Mouse (Mus musculus) spleen, adult 18-20 months (tissue): Measurements from ENCODE around the gene Hemk1.

ENCODE experiments used
- DNase-seq, 2 experiments: peaks; one replicate each; pipeline ENCODE4 v3.0.0; 2022; ENCODE audit warnings: mixed read lengths in 2 of 2

Hemk1 gene

DNA sequence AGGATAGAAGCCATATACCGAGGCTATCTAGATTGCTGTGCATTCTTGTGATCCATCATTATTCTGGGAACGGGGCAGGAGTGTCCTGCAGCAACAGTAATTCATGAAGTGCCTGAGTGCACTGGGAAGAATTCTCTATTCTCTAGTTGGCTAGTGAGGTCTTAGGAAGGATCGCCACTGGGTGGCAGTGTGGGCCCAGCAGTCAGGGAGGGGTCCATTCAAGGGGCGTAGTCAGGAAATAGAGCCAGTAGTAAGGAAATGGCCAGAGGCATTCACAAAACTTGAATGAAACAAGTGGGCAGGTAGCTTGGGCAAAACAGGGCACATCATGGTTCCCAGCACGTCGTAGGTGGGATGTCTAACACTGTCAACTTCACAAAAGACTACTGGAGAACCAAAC, 43.9 kb downstream of the Hemk1 start:
- DNase-seq: peak; percentile 59 to 87

- peak; percentile 64 to 84 for DNase-seq
Observed at GRCm38 (mm10) chr9:107290897-107291296, 47.3 kb downstream of the Hemk1 start.

DNA sequence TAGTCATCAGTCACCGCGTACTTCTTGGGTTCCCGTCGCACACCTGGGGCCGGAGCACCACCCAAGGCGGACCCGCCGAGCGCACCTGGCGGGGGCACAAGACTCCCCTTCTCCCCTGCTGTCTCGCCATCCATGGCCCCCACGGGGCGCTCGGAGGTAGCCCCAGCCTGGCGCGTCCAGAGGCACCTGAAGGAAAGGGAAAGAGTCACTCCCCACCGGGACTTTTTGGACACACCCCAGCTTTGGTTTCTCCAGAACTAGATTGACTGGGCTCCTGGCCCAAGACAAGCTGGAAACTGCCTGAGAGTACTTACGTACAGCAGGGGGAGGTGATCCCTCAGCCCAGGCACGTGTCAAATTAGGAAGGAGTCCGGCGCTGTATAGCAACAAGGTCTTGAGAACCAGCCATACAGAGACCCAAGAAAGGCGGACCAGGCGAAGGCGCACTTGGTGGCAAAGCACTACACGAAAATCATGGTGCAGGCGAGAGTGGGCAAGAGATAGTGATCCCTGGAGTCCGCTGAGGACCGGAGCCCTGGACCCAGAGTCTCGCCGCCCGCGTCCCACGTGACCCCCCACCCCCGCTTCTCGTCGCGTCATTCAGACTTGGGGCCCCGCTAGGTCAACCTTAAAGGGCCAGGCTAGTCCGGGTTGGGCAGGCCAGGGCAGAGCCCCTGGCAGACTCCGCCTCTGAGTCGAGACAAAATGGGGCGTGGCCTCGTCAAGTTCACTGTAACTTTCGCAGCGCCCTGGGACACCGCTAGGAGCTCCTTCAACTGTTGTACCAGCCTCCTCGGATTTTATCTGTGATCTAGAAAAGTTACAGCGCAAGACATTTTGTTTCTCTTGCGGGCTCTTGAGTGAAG, 48.7 kb downstream of the Hemk1 start, which contains the start of gene Mapkapk3:
Gene Mapkapk3, minus strand, starts transcription at position 667 of the 866 bp plus-strand sequence.
- peak; percentile 84 to 87 for DNase-seq

DNA sequence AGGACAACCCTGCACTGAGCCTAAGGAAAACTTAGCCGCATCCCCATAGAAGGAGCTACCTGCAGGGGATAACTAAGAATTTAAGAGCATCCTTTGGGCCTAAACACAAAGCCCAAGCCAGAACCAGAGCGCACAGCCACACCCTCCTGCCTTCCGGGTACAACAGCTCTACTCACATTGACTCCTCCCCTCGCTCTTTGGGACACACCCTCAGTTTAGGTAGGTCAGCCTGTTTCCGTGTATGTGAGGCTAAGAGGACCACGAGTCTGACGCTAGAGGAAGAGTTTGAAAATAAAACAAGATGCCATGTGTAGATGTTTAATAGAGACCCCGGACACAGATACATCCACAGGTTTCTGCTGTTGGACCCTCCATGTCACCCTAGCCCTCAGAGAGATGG, 49.4 kb downstream of the Hemk1 start:
- DNase-seq: peak; percentile 43 to 49

GRCm38 (mm10) chr9:107288105-107288650, 50.0 kb downstream of the Hemk1 start:
- DNase-seq: no peak

- no peak for DNase-seq
Observed at GRCm38 (mm10) chr9:107287294-107287693, 50.9 kb downstream of the Hemk1 start.

- peak in 1 of 2 experiments; percentile 30 for DNase-seq
Observed at GRCm38 (mm10) chr9:107285009-107285408, 53.1 kb downstream of the Hemk1 start.

GRCm38 (mm10) chr9:107282951-107283350, 55.2 kb downstream of the Hemk1 start:
- no peak for DNase-seq

DNA sequence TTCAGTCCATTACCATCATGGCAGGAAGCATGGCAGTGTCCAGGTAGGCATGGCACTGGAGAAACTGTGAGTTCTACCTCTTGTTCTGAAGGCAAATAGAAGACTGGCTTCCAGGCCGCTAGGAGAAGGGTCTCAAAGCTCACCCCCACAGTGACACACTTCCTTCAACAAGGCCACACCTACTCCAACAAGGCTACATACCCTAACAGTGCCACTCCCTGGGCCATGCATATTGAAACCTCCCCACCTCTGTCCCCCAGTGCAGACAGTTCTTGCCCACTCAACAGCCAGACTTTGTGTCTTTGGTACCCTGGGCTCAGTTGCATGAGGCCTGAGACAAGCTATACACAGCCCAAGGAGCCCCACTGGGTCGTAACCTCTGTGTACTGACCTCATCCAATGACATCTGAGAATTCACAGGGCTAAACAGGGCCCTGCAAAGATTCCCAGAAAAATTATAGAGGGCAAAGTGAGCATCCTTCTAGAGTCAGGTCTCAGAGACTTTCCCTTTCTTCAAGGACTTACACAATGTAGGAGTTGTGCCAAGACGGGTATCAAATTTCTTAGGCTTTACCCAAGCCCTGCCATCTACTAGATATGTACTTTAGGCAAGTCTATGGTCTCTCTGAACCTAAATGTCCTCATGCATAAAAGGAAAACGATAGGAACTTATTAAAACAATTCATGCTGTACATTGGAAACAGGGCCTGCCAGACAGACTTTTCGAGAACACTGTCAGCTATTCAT, 56.7 kb downstream of the Hemk1 start:
- no peak for DNase-seq

- DNase-seq: peak in 1 of 2 experiments; percentile 16
Observed at GRCm38 (mm10) chr9:107280322-107281027, 57.7 kb downstream of the Hemk1 start.

DNA sequence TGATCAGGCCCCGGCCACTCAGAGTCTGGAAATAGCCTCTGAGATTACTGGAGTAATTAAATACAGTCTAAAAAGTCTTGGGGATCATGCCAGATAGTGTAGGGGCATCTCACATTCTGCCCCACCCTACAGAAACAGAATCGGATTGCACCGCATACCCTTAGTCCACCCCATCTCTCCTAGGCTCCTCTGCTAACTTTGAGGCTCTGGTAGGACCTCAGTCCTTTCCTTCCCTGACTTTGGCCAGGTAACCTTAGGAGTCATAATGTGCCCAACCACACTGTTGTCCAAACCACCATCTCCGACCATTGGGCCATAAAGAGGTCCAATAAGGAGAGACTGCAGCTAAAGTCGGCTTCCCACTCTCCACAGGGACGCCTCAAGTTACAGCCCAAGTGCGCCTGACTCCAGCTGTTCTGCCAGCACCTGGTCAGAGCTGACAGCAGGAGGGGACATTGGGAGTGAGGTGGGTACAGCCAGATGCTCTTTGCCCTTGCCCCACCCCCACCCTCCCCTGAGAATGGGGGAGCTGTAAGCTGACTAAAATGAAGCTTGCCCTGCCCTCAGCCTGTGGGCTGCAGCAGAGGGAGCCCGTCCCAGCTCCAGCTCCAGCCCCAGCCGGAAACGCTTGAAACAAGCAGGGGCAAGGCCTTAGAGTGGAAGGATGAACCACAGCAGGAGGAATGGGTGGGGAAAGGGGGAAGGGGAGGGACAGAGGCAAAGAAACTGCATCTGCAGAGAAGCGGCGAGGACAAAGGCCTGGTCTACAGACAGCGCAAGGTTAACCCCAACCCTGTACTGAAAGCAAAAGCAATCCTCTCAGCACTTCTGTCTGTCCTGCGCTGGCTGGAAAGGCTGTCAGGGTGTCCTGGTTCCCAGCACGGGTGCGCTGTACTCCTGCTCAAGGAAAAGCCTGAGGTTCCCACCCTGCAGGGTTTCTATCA, 58.5 kb downstream of the Hemk1 start:
- no peak for DNase-seq

DNA sequence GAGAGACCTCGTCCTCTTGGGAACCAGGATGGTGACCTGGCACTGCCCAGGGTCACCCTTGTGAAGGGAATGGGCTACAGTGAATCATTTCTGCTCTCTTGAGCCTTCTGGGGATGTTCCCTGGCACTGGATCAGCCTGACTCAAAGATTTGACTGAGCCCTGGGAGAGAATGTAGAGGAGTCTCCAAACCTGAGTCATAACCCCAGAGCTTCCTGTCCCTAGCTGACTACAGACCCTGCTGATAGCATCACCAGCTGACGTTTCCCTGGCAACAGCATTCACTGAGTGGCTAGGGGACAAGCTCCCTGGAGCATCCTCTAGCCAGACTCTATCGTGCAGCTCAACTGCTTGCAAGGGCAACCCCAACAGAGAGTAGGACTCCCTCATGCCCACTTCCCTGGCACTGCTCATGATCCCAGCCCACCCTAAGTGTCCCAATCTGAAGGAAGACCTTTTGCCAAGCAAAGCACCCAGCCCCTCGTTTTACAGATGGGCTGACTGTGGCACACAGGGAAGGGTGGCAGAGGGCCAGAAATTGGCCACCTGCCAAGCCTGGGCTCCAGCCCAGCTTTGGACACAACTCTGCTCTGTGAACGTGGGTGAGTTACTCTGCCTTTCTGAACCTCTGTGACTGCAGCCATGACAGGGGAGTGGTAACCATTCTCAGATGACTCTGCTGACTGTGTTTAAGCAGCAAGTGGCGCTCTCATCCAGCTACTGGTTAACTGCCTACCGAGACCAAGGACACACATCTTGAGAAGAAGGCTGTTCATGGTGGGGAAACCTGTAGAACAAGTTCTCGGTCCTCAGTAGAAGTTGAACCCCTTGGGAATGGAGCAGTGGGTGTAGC, 59.4 kb downstream of the Hemk1 start:
- DNase-seq: no peak

GRCm38 (mm10) chr9:107278126-107278525, 60.0 kb downstream of the Hemk1 start:
- DNase-seq: no peak

DNA sequence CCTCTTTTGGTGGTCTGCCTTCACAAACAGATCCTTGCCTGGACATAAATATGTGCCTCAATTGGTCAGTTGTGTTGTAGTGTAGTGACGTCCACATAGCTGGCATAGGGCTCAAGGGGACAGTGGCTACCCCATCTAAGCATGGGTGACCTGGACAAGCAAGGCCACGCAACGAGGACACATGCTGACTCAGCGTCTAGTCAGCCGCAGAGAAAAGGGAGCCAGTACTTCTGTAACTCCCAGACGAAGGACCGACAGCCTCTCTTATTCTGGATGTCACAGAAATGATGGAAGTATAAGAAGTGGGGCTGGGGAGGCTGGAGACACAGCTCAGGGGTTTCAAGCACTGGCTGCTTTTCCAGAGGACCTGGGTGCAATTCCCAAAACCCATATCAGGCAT, 60.5 kb downstream of the Hemk1 start:
- DNase-seq: no peak
